Mouse (Mus musculus) cerebellum, postnatal 4 days (tissue): ENCODE measurements around the gene Smim4.

ENCODE experiments used
- DNase-seq, 2 experiments: peaks; one replicate each; pipeline ENCODE4 v3.0.0; 2022; ENCODE audit warnings: low spot score in 2 of 2, mixed read lengths in 1 of 2

Gene Smim4

GRCm38 (mm10) chr14:31128826-31129219, at the start of gene Smim4:
Smim4 (minus strand) TSS chr14:31128956.
- DNase-seq: peak; percentile 88 to 96

GRCm38 (mm10) chr14:31177715-31178114, 49.0 kb upstream of the Smim4 start:
- DNase-seq: no peak

DNA sequence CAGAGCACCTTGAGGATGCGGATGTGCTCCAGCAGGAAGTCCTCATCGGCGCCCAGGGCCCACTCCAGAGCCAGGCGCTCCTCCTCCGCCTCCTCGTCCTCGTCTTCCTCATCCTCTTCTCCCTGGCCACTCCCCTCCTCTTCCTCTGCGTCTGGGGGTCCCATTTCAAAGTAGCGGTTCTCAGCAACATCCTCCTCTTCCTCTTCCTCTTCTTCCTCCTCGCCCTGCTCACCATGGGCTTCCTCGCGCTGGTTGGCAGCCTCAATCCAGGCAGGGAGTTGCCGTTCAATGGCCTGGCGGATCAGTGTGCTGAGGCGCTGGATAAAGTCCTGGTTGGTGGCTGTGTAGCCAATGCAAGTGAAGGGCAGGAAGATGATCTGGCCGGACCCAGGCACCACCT, 48.5 kb upstream of the Smim4 start:
- no peak for DNase-seq

GRCm38 (mm10) chr14:31173537-31173936, 44.8 kb upstream of the Smim4 start:
- no peak for DNase-seq

- DNase-seq: no peak
Measured at GRCm38 (mm10) chr14:31172781-31173455, 44.2 kb upstream of the Smim4 start.

DNA sequence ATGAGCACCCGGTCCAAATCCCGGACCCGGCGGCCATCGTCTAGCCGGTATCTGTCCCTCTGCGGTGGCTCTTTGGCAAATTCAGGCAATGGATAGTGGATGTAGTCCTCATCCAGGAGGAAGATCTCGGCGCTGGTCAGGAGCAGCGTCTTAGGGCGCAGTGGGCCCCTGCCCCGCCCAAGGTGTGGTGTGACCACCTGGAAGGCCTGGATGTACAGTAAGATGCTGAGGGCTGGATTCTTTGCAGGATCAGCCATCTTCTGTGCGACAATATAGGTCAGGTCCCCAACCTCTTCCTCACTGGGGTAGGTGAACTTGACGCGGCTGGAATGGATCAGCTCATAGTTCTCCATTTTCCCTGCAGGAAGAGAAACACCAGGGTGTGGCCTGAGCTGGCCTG, 43.1 kb upstream of the Smim4 start:
- DNase-seq: no peak

GRCm38 (mm10) chr14:31171386-31171785, 42.6 kb upstream of the Smim4 start:
- peak in 1 of 2 experiments; percentile 53 for DNase-seq

DNA sequence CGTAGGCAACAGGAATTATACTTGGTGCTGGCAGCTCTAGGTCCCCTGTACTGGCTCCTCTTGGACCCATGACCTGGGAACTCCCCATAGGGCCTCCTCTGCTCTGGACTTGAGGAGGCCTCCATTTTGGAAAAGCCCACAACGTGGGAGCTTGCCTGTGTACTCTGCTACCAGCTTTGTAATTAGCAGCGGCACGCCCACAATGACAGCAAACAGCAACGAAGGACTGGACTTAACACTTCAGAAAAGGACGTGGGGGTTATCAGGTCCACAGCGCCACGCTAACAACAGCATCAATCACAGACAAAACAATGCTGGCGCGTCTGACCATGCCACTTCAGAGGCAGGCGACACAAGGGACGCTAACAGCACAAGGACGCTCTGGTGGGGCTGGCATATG, 42.2 kb upstream of the Smim4 start:
- DNase-seq: no peak

DNA sequence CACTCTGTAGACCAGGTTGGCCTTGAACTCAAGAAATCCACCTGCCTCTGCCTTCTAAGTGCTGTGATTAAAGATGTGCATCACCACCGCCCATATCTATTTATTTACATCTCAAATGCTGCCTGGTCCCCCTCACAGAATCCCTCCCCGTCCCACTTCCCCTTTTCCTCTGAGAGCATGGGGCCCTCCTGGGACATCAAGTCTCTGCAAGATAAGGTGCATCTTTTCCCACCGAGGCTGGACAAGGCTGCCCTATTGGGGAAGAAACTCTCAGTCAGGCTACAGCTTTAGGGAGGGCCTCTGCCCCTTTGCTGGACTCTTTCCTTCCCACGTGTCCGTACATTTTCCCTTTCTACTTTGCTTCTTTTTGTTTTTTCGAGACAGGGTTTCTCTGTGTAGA, 40.8 kb upstream of the Smim4 start:
- DNase-seq: no peak

- no peak for DNase-seq
Measured at GRCm38 (mm10) chr14:31168425-31168824, 39.7 kb upstream of the Smim4 start, which contains the start of gene Stab1. Stab1 (minus strand) TSS chr14:31168641.

- no peak for DNase-seq
Measured at GRCm38 (mm10) chr14:31166827-31167226, 38.1 kb upstream of the Smim4 start.

GRCm38 (mm10) chr14:31165991-31166630, 37.4 kb upstream of the Smim4 start:
- no peak for DNase-seq

DNA sequence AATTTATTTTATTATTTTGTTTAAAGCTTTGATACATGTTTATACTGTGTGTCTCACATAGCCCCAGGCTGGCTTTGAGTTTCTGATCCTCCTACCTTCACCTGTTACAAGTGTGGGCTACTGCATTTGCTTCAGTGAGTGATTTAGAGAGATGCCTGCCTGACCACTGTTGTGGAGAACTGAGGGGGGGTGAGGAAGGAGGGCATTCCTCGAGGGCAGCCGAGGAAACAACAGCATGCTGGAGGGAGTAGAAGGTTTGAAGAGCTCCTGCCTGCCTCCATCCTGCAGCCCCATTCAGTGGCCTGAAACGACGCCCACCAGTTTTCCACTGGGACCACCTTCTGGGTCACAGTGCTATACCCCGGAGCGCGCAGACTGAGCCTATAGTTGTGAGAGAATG, 36.7 kb upstream of the Smim4 start:
- no peak for DNase-seq

GRCm38 (mm10) chr14:31165010-31165409, 36.3 kb upstream of the Smim4 start:
- no peak for DNase-seq

DNA sequence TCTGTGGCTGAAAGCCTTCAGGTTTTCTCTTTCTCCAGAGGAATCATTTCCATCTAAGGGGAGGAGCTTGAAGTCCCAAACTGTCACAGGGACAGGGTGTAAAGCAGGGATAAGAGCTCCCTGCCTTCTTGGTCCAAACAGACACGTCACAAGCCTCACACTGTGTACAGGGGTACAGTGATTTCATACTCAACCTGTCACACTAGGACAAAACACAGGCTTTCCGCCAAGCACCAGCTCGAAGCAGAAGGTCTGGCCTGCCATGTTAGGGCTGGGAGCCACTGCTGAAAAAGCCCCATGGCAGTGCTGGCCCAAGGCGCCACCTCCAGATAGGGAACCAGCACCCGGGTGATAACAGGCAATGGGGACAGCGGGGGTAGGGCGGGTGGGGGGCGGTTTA, 35.3 kb upstream of the Smim4 start:
- DNase-seq: no peak

DNA sequence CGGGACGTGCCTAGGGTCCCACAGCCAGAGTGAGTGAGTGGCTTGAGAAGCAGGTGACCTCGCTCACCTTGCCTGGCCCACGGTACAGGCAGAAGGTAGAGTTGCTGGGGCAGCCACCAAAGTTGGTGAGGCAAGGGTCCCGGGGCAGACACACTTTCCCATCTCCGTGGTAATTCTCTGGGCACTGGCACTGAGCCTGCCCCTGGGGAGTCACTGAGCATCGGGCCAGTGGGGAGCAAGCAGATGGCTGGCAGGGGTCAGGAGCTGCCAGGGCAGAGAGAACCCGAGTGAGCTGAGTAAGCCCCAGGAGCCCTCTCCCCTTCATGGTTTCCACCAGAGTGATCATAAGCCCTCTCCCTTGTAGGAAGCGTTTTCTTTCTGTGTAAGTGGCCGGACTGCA, 32.9 kb upstream of the Smim4 start:
- no peak for DNase-seq

DNA sequence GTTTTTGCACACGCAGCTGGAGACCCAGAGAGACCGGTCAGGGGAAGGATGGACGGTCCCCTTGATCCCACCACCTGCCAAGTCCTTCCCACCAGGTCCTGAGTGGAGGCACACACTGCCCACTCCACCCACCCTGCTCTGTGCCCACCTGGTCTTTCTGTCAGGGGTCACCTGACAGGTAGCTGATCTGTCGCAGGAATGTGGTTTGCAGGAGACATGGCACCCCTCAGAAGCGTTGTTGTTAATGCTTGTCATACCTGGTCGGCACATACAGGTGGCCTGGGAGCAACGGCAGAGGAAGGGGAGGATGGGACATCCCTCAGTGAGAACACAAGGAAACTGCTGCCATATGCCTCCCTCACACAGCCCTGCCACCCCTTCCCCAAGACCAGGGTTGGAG, 32.4 kb upstream of the Smim4 start:
- no peak for DNase-seq

- no peak for DNase-seq
Measured at GRCm38 (mm10) chr14:31160196-31161150, 31.7 kb upstream of the Smim4 start.

- DNase-seq: no peak
Measured at GRCm38 (mm10) chr14:31145694-31146093, 16.9 kb upstream of the Smim4 start.

DNA sequence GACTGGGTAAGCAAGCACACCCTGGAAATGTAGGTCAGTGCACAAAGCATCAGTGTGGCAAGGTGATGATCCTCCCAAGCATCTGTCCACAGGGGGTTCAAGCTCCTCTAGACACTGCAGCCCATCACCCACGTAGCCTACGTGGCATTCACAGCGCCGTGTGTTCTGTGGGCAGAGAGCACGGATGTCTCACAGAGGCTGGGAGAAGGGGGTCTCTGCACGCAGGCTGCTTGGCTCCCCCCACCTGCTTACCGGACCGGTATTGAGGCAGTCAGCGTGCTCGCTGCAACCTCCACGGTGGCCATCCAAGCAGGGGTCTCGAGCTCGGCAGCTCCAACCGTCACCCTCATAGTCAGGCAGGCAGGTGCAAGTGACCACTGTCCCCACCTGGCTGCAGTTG, 12.3 kb upstream of the Smim4 start:
- peak in 1 of 2 experiments; percentile 16 for DNase-seq

DNA sequence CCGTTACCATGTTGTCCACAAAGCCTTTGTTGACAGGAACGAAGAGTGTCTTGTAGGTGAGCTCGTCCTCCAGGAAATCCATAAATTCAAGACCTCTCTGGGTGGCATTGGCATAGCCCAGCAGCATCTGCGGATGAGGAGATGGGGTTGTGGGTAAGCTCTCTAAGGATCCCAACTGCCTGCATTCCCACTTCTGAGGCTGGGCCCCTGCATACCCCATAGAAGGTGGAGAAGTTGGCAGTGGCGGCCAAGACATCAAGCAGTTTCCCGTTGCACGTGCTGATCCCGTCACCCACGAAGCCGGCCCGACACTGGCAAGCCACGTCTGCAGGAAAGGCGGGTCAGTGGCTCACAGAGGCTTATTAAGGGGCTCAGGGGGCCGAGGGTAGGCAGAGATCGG, 11.4 kb upstream of the Smim4 start:
- DNase-seq: no peak

GRCm38 (mm10) chr14:31139666-31140065, 10.9 kb upstream of the Smim4 start:
- peak in 1 of 2 experiments; percentile 14 for DNase-seq
